Mouse (Mus musculus): ENCODE measurements around the gene Arhgef19.

The Arhgef19 gene

DNA sequence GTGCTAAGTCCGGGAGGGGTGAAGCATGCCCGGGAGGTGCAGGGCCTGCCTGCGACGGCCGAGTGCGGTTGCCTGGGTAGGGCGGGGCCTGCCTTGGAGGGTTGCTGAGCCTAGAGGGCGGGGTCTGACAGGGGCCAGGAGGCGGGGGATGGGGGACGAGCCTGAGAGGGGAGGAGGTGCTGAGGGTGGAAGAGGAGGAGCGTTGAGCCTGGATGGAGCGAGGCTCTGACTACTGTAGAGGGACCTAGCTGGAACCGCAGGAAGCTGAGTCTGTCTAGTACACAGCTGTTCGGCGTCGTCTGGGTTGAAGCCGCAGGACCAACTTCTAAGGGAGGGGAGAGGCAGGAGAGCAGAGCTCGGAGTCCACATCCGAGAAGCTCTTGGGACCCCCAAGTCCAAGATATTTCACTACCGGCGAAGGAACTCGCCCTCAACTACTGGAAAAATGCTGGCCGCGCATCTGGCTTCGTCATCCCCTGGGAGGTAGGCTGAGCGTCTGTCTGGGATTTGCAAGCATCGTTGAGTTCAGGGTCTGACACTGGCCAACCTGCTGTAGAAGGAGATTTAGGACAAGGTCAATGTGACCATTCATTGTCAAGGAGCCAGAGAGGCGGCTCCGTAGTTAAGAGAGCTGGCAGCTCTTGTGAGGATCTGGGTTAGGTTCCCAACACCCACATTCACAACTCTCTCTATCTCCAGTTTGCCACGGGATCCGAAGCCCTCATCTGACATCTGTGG lies at the start of gene Arhgef19:
TSS of gene Arhgef19 (plus strand) at position 112 of the 738 bp plus-strand sequence.
- peak; percentile 63 to 76 for DNase-seq (ENCODE audit: low spot score in 2 of 2)

- DNase-seq (ENCODE audit: low spot score in 2 of 2), result no peak
These were observed 48.0 kb upstream of the Arhgef19 start for GRCm38 (mm10) chr4:141191294-141191693.

GRCm38 (mm10) chr4:141194553-141194952 lies 44.7 kb upstream of the Arhgef19 start:
- no peak for DNase-seq (ENCODE audit: low spot score in 2 of 2)

DNA sequence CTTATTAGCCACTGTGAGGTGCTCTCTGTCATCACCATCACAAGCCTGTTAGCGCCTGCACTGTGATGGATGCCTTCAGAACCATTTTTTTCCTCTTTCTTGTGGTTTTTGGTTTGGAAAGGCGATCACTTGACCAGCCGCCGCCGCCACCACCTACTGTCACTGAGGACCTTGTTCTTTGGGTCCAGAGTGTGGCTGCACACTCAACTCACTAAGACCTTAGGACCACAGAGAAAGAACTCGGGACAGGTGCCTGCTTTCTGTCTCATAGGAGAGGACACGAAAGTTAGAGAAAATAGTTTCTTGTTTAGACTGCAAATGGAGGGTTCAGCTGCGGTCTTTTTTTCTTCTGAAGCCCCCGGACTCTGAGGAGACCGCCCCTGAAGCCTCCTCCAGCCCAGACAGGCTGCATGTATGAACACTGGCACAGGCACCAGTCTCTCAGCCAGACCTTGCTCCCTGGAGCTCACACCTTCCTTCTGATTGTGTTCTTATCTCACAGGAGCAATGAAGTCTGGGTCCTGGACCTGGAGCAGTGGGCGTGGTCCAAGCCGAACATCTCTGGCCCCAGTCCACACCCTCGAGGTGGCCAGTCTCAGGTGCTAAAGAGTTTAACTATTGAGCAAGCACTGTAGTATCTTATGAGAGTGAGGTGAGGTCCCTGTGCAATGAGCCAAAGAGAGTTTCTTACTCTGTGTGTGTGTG lies 42.2 kb upstream of the Arhgef19 start:
- DNase-seq (ENCODE audit: low spot score in 2 of 2), result no peak

DNA sequence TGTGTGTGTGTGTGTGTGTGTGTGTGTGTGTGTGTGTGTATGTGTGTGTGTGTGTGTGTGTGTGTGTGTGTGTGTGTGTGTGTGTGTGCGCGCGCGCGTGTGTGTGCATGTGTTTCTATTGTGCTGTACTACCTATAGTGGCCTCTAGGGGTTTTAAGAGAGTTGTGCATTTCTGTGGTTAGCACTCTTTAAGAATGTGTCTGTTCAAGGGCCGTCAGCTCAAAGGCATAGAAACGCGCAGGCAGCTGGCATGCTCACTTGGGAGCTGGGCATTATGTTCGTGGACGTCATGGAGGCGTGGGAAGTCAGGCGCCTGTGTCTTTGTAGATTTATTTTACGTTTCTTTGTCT lies 41.6 kb upstream of the Arhgef19 start:
- no peak for DNase-seq (ENCODE audit: low spot score in 2 of 2)

- no peak for DNase-seq (ENCODE audit: low spot score in 2 of 2)
These were observed 38.4 kb upstream of the Arhgef19 start for GRCm38 (mm10) chr4:141200906-141201305.

- no peak for DNase-seq (ENCODE audit: low spot score in 2 of 2)
These were observed 37.1 kb upstream of the Arhgef19 start for GRCm38 (mm10) chr4:141202192-141202591.

DNA sequence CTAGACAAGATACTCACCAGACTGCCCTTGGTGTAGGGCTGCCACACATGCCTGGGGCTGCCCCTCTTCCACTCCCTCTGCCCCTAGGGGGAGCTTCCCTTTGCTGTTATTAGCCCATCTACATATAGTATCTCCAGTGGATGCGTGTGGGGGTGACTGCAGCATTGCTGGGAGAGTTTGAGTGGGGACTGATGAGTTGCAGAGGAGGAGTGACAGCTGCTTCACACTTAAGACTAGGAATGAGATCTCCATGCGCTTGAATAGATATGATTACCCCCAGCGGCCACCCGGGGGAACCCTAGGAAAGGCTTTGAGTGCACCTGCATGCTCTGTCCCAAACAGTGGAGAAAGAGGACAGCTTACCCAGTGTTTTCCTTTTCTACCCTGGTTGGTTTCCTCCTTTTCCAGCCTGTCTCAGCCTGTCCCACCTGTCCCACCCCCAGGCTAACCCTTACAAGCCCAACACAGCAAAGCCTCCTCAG lies 34.7 kb upstream of the Arhgef19 start:
- DNase-seq (ENCODE audit: low spot score in 2 of 2), result no peak

GRCm38 (mm10) chr4:141207081-141207480 lies 32.2 kb upstream of the Arhgef19 start:
- no peak for DNase-seq (ENCODE audit: low spot score in 2 of 2)

DNA sequence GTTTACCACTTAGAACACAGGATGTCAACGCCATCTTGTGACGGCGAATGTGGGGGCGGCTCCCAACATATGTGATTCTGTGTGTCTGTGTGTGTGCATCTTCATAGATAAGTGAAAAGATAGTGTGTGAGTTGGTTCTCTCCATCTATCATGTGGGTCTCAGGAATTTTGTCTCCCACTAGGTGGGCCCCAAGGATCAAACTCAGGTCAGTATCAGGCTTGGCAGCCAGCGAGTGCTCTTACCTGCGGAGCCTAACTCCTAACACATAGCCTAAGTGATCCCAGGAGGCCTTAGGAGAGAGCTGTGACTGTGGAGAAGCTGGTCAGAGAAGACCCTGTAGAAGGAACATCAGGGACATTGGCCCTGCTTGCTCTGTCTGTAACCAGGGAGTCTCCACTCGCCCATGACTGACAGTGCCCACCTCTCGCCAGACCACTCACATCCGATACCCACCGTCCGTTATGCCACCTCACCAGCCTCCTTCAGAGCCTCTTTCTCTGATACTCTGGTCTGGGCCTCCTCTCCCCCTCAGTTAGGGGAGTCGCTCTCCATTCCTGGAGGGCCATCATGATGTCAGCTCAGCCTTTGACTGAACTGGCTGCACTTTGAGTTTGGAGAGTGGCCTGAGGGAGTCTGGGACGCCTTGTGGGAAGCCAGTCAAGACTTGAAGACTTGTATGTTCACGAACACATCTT lies 28.6 kb upstream of the Arhgef19 start:
- DNase-seq (ENCODE audit: low spot score in 2 of 2), result peak; percentile 41 to 52

- no peak for DNase-seq (ENCODE audit: low spot score in 2 of 2)
These were observed 27.7 kb upstream of the Arhgef19 start for GRCm38 (mm10) chr4:141211646-141212045.

DNA sequence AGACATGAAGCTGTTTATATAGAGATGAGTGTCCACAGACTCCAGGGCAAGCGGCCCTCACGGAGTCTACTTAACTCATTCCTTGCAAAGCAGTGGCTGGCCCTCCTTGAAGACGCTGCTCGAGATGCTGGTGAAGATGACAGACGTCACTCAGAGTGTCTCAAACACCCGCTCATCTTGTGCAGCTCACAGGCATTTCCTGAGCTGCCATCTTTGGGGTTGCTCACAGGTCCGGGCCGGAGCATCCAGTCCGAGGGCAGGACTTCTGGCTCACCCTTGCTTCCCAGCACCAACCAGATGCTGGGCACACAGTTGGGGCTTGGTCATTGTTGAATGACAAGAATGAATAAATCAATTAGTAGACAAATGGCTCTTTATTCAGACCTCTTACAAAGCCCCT lies 26.4 kb upstream of the Arhgef19 start:
- DNase-seq (ENCODE audit: low spot score in 2 of 2), result no peak

DNA sequence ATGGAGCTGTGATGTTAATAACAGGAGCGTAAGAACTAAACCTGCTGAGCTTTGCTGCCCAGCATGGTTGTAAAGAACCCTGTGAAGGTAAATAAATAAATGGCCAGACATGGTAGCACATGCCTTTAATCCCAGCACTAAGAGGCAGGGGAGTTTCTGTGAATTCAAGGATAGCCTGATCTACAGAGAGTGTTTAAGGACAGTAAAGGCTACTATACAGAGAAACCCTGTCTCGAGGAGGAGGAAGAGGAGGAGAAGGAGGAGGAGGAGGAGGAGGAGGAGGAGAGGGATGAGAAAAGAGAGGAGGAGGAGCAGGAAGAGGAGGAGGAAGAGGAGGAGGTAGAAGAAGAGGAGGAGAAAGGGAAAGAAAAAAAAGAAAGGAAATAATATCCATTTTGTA lies 26.0 kb upstream of the Arhgef19 start:
- DNase-seq (ENCODE audit: low spot score in 2 of 2), result no peak

DNA sequence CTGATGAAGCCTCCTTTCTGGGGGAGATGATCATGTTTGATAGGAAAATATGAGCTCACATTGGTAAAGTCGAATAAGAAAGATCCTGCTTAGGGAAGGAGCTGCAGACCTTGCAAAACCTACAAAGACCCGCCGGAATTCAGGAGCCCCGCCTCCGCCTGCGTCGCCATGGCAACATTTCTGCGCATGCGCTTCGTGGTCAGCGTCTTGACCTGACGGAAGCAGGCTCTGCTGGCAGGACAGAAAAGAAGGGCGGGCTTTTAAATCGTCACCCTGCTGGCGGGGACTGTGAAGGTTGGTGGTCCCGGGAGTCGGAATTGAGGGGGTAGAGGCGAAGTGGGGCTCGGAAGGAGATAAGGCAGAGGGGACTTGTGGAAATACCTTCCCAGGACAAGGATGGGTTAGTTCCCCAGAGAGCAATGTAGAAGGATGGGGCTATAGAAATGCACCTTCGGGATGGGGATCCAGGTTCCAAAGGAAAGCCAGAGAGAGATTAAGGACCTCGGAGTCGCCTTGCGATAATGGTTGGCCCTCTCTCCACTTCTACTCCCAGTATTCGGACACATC lies 25.4 kb upstream of the Arhgef19 start, which contains the start of gene Rsg1:
TSS of gene Rsg1 (plus strand) at position 187 of the 567 bp plus-strand sequence.
- DNase-seq (ENCODE audit: low spot score in 2 of 2), result peak; percentile 92

DNA sequence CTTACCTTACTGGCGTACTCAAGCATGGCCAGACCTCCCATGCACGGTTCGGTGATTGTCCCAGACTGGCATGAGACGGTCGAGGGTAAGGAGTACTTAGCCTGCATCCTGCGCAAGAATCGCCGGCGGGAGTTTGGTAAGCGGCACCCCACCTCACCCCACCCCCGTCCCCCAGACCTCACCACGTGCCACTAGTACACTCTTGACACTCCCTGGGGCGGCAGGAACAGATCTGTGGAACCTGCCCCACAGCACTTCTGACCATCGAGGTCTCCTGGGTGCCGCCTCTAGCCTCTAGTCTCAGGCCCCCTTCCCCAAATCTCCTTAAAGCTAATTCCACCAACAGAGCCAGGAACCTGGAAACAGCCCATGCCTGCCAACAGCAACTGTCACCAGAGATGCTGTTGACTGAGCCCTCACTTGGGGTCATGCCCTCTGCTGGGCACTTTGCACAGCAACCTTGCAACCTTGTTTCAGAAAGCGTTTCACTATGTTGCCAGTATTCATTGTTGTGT lies 24.9 kb upstream of the Arhgef19 start:
- peak; percentile 51 to 69 for DNase-seq (ENCODE audit: low spot score in 2 of 2)

- no peak for DNase-seq (ENCODE audit: low spot score in 2 of 2)
These were observed 19.6 kb upstream of the Arhgef19 start for GRCm38 (mm10) chr4:141219583-141220213.

- no peak for DNase-seq (ENCODE audit: low spot score in 2 of 2)
These were observed 17.5 kb upstream of the Arhgef19 start for GRCm38 (mm10) chr4:141221848-141222247.

- no peak for DNase-seq (ENCODE audit: low spot score in 2 of 2)
These were observed 16.5 kb upstream of the Arhgef19 start for GRCm38 (mm10) chr4:141222752-141223151.

- DNase-seq (ENCODE audit: low spot score in 2 of 2), result no peak
These were observed 10.6 kb upstream of the Arhgef19 start for GRCm38 (mm10) chr4:141228687-141229086.

- no peak for DNase-seq (ENCODE audit: low spot score in 2 of 2)
These were observed 6.1 kb upstream of the Arhgef19 start for GRCm38 (mm10) chr4:141233196-141233595.

DNA sequence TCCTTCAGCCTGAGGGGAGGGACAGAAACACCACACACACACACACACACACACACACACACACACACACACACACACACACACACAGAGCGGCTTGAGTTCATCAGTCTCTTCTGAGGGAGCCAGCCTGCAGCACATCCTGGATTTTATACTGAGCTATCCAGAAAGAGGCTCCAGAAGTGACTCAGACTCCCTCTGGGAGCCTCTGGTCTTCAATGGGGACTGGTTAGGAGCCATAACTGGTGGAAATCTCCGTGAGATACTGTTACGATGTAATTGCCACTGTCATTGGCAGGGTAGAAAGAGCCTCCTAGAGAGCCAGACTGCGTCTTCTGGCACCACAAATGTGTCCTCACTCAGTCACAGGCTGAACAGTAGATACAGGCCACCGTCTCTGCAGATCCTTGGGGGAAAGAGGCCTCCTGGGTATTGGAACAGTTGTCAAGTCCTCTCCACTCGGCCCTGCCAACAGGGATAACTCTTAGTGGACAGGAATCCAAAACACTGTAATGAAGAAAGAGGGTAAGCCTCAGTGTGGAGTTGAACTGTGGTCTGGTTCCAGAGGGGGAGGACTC lies 3.7 kb upstream of the Arhgef19 start:
- DNase-seq (ENCODE audit: low spot score in 2 of 2), result no peak
